Mouse (Mus musculus): Measurements from ENCODE around the gene Sult1c1.
A peak's percentile ranks its signal among the peaks of the same experiment; 100 is the strongest.
"Not testable (repeated sequence)": the region's sequence is repeated elsewhere in the genome, so short reads cannot be mapped to it uniquely, and the experiment has no call there.

Sult1c1 gene

DNA sequence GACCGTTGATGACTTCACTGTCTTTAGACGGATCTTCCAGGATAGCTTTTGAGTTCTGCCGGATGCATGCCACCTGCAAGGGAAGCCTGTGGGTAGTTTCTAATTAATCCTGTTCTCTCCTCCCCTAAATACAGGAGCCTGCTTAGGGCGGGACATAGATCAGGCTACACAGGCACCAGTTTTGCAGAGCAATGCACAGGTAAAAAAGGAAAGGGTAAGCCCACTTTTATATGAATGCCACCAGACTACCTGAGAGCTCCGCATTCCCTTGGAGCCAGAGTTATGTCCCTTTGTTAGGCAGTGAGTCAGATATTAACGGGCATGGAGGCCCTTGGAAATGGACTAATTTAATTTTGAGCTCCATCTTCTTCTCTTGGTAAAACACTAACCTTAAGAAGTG, at the start of gene Sult1c1:
Gene Sult1c1, minus strand, starts transcription at position 101 of the 400 bp plus-strand sequence.
- no peak for DNase-seq

DNA sequence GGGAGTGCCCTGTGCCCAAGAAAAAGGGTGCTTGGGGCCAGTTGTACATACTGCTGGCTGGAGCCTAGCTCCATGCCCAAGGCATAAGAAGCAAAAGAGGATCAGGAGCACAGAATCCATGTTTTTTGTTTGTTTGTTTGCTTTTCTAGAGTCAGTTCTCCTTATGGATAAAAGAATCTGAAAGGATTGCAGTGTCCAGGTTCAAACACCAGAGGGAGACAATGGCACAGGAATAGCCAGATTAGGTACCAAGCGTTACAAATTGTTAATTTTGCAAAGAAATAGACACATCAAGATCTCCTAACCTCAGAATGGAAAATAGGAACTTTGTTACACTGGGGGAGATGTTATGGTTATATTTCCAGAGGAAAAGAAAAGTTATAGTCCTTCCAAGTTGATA, 23.7 kb upstream of the Sult1c1 start:
- DNase-seq: peak; percentile 7 to 35

GRCm38 (mm10) chr17:54011196-54011595, 20.7 kb upstream of the Sult1c1 start:
- DNase-seq: no peak

DNA sequence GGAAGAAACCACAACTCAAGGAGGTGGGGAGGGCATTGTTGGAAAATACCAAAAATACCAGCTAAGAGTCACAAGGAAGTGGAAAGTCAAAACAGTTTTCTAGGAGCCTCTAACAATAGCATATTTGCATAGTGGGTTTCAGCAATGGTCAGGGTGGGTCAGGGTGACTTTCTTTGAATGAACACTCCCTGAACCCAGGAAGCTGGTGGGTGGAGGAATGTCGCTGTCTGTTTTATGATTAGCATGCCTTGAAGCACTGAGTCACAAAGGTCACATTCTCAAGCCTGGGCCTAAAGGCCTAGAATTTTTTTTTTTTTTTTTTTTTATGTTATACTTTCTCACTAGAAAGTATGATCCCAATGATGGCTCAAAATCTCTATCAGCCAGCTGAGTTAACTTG, 20.1 kb upstream of the Sult1c1 start:
- not testable (repeated sequence) for DNase-seq

- DNase-seq: no peak
These were observed 13.0 kb upstream of the Sult1c1 start for GRCm38 (mm10) chr17:54003522-54003921.

GRCm38 (mm10) chr17:53973606-53974005, 16.9 kb downstream of the Sult1c1 start:
- DNase-seq: no peak

DNA sequence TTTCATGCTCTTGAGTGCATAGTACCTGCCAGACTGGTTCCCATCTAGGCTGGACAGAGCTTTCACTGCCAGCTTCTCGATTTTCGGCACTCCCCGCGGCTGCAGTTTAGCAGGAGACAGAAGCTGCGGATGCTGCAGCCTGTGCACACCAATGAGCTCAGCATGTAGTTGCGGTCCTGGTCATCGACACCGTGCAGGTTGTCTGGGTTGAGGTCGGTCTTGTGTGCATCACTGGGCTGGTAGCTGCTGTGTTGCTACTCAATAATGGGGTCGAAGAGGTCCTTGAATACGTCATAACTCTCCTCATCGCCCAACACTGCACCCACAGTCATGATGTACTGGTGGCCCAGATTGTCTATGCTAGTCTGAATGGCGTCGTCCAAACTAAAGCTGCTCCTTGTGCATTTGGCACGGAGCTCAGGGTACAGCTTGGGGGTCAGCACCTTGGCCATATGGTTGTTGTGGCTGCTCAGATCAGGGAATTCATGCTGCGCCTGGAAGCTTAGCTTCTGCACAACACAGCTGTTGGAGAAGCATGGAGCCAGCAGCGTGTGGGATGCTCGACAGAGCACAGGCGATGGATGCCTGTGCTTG, 48.8 kb downstream of the Sult1c1 start:
- DNase-seq: no peak

- DNase-seq: peak; percentile 12 to 32
These were observed 49.7 kb downstream of the Sult1c1 start for GRCm38 (mm10) chr17:53940726-53941125.

All from kidney, adult 8-10 months (tissue).